Mouse (Mus musculus) kidney, embryonic 14.5 days (tissue): ENCODE measurements at regions not wholly inside any gene's neighbourhood (a gene's known extent, or its start where the extent isn't known, plus 50 kb on each side); places are given as distances from the start of the nearest gene placed in this dataset.

Experiments
- ATAC-seq: fragments of 200-750 bp; cut with Nextera tagmentation; 2 replicates; pipeline ENCODE4 v1.8.0; 2017; ENCODE audit warnings: moderate number of reproducible peaks, mild to moderate bottlenecking, moderate TSS enrichment, moderate library complexity; ENCODE audit not compliant: low FRiP score, low TSS enrichment
- H3K27ac ChIP-seq: fragments of 300-500 bp; sonication (generic); 2 replicates; pipeline ENCODE4 v1.5.1; 2014; ENCODE audit warnings: low read depth, mild to moderate bottlenecking, low read length, moderate library complexity, mixed read lengths
- H3K27me3 ChIP-seq: fragments of 300-500 bp; sonication (generic); 2 replicates; pipeline ENCODE4 v1.6.1; 2014; ENCODE audit warnings: mild to moderate bottlenecking, low read length; ENCODE audit not compliant: control insufficient read depth, insufficient read depth
- H3K36me3 ChIP-seq: fragments of 300-500 bp; sonication (generic); 2 replicates; pipeline ENCODE4 v1.6.1; 2014; ENCODE audit warnings: low read length, mixed read lengths; ENCODE audit not compliant: control insufficient read depth, insufficient read depth
- H3K4me1 ChIP-seq: fragments of 300-500 bp; sonication (generic); 2 replicates; pipeline ENCODE4 v1.6.1; 2014; ENCODE audit warnings: low read length, mixed read lengths; ENCODE audit not compliant: control insufficient read depth, insufficient read depth
- H3K4me2 ChIP-seq: fragments of 300-500 bp; sonication (generic); replicated peaks from 2 replicates; pipeline ENCODE4 v1.6.1; 2014; ENCODE audit warnings: low read depth, mild to moderate bottlenecking, low read length
- H3K4me3 ChIP-seq: fragments of 300-500 bp; sonication (generic); 2 replicates; pipeline ENCODE4 v1.5.1; 2014; ENCODE audit warnings: mild to moderate bottlenecking, low read length
- H3K9ac ChIP-seq: fragments of 300-500 bp; sonication (generic); 2 replicates; pipeline ENCODE4 v1.6.1; 2014; ENCODE audit warnings: low read depth, mild to moderate bottlenecking, low read length, moderate library complexity
- H3K9me3 ChIP-seq: fragments of 300-500 bp; sonication (generic); 2 replicates; pipeline ENCODE4 v1.6.1; 2016; ENCODE audit warnings: low read length; ENCODE audit not compliant: control insufficient read depth
- WGBS: fragments of 180-500 bp; shearing (Covaris S2); extraction: QIAGEN DNeasy Blood & Tissue Kit; methylation state at CpG from one replicate; pipeline ENCODE4 v1.1.7; 2014; 5-methylcytosine and 5-hydroxymethylcytosine counted together

GRCm38 (mm10) chr16:30155070-30155469, 90.9 kb downstream of the Hes1 start:
- H3K27ac ChIP-seq: no peak overlapping the region; the same call in 1 of the 2 replicates
- H3K4me1 ChIP-seq: peaks cover 12% of the 10 kb centered on the region
- 19% methylated on average over 6 of the region's 6 CpGs for WGBS
- H3K36me3 ChIP-seq: no peaks in the 10 kb centered on the region
- no peaks in the 10 kb centered on the region for H3K9me3 ChIP-seq
- no peak overlapping the region for H3K9ac ChIP-seq
- 0 out of 2 replicates have a peak, but pooled peaks have one; percentile 6 for ATAC-seq
- H3K4me3 ChIP-seq: no peak overlapping the region
- H3K27me3 ChIP-seq: no peaks in the 10 kb centered on the region
- no peak overlapping the region for H3K4me2 ChIP-seq

DNA sequence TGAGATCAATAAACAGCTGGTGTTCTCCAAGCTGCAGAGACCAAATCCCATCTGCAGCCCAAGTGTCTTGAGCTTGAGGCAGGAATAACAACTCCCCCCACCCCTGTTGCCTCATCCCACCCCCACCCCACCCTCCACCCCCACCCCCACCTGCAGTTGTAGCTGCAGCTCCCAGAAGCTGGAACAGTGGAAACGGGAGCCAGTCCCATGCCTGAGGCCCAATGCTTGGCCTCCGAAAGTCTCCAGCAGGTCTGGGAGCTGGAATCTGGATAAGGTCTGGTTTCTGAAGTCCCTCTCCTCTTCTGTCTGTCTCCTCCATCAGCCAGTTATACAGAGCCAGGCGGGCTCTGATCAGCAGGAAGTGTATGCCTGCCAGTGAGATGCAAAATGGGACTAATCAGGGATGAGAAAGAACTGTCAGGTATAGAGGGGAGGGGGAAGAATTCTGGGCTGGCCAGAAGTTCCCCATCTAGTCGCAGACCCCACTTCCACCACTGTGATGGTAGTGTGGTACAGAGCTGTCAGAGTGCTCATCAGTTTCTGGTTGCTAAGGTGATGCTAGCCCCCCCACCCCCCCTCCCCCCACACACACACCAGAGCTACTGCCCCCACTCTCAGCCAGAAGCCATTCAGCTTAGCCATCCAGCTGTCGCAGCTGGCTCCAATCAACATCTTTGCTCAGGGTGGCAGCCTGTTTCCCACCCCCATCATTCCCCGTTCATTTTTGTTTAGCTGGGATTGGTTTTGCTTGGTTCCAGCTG, 91.5 kb downstream of the Hes1 start:
- H3K4me3 ChIP-seq: no peak overlapping the region
- H3K36me3 ChIP-seq: no peaks in the 10 kb centered on the region
- H3K9me3 ChIP-seq: no peaks in the 10 kb centered on the region
- no peaks in the 10 kb centered on the region for H3K27me3 ChIP-seq
- H3K27ac ChIP-seq: no peak overlapping the region; the same call in 1 of the 2 replicates
- no peak overlapping the region for H3K4me2 ChIP-seq
- no peak overlapping the region for H3K9ac ChIP-seq
- H3K4me1 ChIP-seq: peaks cover 16% of the 10 kb centered on the region
- ATAC-seq: 0 out of 2 replicates have a peak, but pooled peaks have one; percentile 25
- 20% methylated on average over 6 of the region's 6 CpGs for WGBS

GRCm38 (mm10) chr16:30158184-30158583, 94.0 kb downstream of the Hes1 start:
- no peaks in the 10 kb centered on the region for H3K36me3 ChIP-seq
- WGBS: 87% methylated on average over 9 of the region's 9 CpGs
- no peak overlapping the region for H3K4me3 ChIP-seq
- H3K4me2 ChIP-seq: no peak overlapping the region
- no peak overlapping the region for H3K9ac ChIP-seq
- H3K9me3 ChIP-seq: no peaks in the 10 kb centered on the region
- peaks cover 21% of the 10 kb centered on the region for H3K4me1 ChIP-seq
- H3K27me3 ChIP-seq: no peaks in the 10 kb centered on the region
- no peak for ATAC-seq
- no peak overlapping the region for H3K27ac ChIP-seq

- Histone ChIP-seq H3K4me1 (peaks cover 17% of the 10 kb centered on the region), H3K36me3 (no peaks in the 10 kb centered on the region), H3K27ac (no peak overlapping the region; the same call in 1 of the 2 replicates), H3K9me3 (no peaks in the 10 kb centered on the region), H3K27me3 (no peaks in the 10 kb centered on the region), H3K9ac (no peak overlapping the region), H3K4me2 (no peak overlapping the region), H3K4me3 (no peak overlapping the region)
- no peak for ATAC-seq
- WGBS: 34% methylated on average over 2 of the region's 2 CpGs
Observed at GRCm38 (mm10) chr16:30160399-30160798, 96.2 kb downstream of the Hes1 start.

GRCm38 (mm10) chr16:30163303-30163702, 99.1 kb downstream of the Hes1 start:
- Histone ChIP-seq H3K4me3 (no peak overlapping the region), H3K9me3 (no peaks in the 10 kb centered on the region), H3K4me2 (no peak overlapping the region), H3K4me1 (peaks cover 9% of the 10 kb centered on the region), H3K36me3 (no peaks in the 10 kb centered on the region), H3K27me3 (no peaks in the 10 kb centered on the region), H3K27ac (no peak overlapping the region), H3K9ac (no peak overlapping the region)
- ATAC-seq: no peak
- WGBS: 73% methylated on average over 4 of the region's 4 CpGs

DNA sequence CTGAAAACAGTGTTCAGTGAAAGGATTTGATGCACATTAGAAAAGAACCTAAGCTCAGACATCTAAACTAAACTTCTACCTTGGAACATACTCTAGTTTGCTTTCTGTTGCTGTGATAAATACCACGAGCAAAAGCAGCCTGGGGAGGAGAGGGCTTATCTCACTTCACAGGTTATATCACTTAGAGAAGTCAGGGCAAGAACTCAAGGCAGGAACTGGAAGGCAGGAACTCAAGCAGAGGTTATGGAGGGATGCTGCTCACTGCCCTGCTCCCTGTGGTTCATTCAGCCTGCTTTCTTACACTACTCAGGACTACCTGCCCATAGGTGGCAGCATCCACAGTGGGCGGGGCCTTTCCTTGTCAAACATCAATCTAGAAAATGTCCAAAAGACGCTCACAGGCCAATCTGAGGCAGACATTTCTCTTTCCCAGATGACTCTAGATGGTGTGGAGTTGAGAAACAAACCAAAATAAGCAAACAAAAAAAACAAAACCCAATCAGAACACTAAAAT, 101.5 kb downstream of the Hes1 start:
- H3K4me2 ChIP-seq: no peak overlapping the region
- H3K4me3 ChIP-seq: no peak overlapping the region
- H3K27me3 ChIP-seq: no peaks in the 10 kb centered on the region
- no peak for ATAC-seq
- H3K36me3 ChIP-seq: no peaks in the 10 kb centered on the region
- H3K27ac ChIP-seq: no peak overlapping the region
- H3K4me1 ChIP-seq: peaks cover 4% of the 10 kb centered on the region; the same call in 1 of the 2 replicates
- WGBS: 81% methylated on average over 3 of the region's 3 CpGs
- H3K9ac ChIP-seq: no peak overlapping the region
- H3K9me3 ChIP-seq: no peaks in the 10 kb centered on the region

DNA sequence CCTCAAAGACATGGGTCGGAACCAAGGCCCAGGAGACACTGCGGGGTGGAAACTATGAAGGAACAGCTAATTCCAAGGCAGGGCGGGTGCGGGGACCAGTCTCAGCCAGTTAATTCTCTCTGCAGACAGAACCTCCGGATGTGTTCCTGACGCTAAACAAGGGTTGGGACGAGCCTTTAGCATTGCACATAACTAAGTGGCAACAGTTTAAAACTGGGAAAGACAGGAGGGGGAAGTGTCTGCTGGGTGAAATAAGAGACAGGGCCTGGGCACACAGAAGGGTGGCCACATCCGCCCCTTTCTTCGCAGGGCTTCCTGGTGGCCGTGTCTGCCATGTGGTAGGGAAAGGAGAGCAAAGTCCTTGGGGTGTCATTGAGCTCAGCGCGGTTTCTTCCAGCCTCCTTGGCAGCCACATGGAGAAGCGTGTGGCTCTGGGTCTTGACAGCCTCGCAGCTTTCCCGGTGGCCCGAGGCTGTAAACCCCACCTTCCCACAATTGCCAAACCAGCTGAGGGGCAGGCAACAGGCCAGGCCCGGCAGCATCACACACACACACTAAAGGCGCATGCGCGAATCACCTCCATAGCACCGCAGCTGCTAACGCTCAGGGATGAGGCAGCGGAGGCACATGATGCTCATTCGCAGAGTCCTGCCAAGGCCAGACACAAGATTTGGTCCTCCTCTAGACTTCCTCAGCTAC, 95.8 kb downstream of the Cpn2 start:
- H3K27ac ChIP-seq: peak overlapping the region; percentile 69
- no peaks in the 10 kb centered on the region for H3K27me3 ChIP-seq
- no peak overlapping the region for H3K4me3 ChIP-seq
- H3K9me3 ChIP-seq: no peaks in the 10 kb centered on the region
- peaks cover 28% of the 10 kb centered on the region for H3K4me1 ChIP-seq
- H3K9ac ChIP-seq: no peak overlapping the region
- H3K36me3 ChIP-seq: no peaks in the 10 kb centered on the region
- ATAC-seq: peak; percentile 28
- H3K4me2 ChIP-seq: 0 out of 2 replicates have a peak overlapping the region, but pooled peaks have one; percentile 12
- 41% methylated on average over 24 of the region's 24 CpGs for WGBS

DNA sequence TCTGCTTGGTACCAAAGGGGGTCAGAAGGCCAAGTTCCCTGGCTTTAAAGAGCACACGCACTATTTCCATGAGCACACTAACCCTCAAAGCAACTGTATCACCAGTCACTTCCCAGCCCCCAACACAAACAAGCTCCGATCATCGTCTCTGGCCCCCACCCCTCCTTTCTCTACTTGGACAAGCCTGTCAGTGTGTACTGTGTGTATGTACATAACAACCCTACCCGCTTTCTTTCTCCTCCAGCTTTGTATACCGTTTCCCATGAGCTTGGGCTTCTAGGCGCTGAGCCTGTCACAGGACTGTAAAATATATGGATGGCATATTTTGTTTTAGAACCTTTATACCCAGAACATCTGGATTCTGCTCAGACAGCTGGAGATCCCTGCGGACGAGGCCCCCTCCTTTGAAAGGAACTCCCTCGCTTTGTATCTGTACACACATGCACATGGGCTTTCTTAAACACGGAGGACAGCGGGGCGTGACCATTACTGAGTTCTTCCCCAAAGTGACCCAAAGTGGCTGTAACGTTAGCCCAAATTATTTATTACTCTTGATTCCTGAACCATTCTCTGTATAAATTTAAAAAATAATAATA, 95.1 kb downstream of the Cpn2 start:
- H3K36me3 ChIP-seq: no peaks in the 10 kb centered on the region
- peaks cover 28% of the 10 kb centered on the region for H3K4me1 ChIP-seq
- H3K9me3 ChIP-seq: no peaks in the 10 kb centered on the region
- WGBS: 29% methylated on average over 13 of the region's 13 CpGs
- H3K4me3 ChIP-seq: no peak overlapping the region
- H3K4me2 ChIP-seq: no peak overlapping the region; the same call in 1 of the 2 replicates
- no peaks in the 10 kb centered on the region for H3K27me3 ChIP-seq
- peak overlapping the region; percentile 69 for H3K27ac ChIP-seq
- peak; percentile 63 for ATAC-seq
- H3K9ac ChIP-seq: no peak overlapping the region
